Mouse (Mus musculus): Measurements from ENCODE around the gene Slc25a13.

- TF ChIP-seq CTCF (conservative IDR thresholded peaks at IDR 0.05; ENCODE audit: low read length) (no peak), POU5F1 (IDR thresholded peaks at IDR 0.05; ENCODE audit: borderline replicate concordance, low read length) (no peak), NANOG (IDR thresholded peaks at IDR 0.05; ENCODE audit: borderline replicate concordance, low read length) (no peak)
Measured at GRCm38 (mm10) chr6:6149751-6150150, 67.2 kb downstream of the Slc25a13 start.
